Mouse (Mus musculus) brain, embryonic 14.5 days (tissue): ENCODE data around the gene Usf2.

Experiments
- CTCF ChIP-seq: fragments of 200-500 bp; IDR thresholded peaks from 2 replicates; pipeline ENCODE4 v1.5.1; 2012; ENCODE audit warnings: inconsistent platforms, mild to moderate bottlenecking, moderate library complexity, borderline replicate concordance; ENCODE audit not compliant: insufficient read depth, insufficient read length; ENCODE audit errors: extremely low read depth
- POLR2A ChIP-seq: fragments of 200-500 bp; IDR thresholded peaks from 2 replicates; pipeline ENCODE4 v1.6.1; 2012; ENCODE audit warnings: mild to moderate bottlenecking, inconsistent platforms, borderline replicate concordance; ENCODE audit not compliant: poor library complexity, insufficient read depth, insufficient read length, severe bottlenecking; ENCODE audit errors: extremely low read depth

DNA sequence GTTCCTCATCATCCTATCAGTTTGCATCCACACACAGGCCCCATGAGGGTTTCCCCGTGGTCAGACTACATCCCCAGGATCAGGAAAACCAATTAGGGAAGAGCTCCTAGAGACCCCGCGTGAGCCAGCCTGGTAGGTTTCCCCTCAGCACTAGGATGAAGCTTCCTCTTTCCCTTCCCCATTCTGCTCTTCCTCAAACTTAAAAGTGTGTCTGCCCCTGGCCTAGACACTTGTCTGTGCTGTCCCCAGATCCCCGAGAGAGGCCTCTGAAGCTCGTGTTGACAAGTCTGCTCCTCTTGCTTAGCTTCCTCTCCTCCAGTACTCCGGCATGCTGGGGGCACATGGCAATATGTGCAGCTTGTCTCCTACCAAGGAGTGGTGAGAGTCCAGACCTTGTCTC lies 3.1 kb downstream of the Usf2 start:
- no peak for TF ChIP-seq POLR2A
- TF ChIP-seq CTCF = no peak
